Mouse (Mus musculus) testis, adult 2 months (tissue): ENCODE measurements around the gene Pde11a. TPM values are rescaled to one million over a fixed set of nuclear protein-coding genes. Genes with fewer than 3 reads are reported as not detected.

Experiments
- H3K27ac ChIP-seq: fragments of 200-500 bp; 2 replicates; pipeline ENCODE4 v1.5.1; 2012; ENCODE audit warnings: low read depth, low read length; ENCODE audit not compliant: control insufficient read depth, insufficient read depth
- H3K27me3 ChIP-seq: fragments of 200-500 bp; 2 replicates; pipeline ENCODE4 v1.6.1; 2012; ENCODE audit warnings: mild to moderate bottlenecking, low read length, moderate library complexity; ENCODE audit not compliant: control insufficient read depth, insufficient read depth
- H3K36me3 ChIP-seq: fragments of 200-500 bp; 2 replicates; pipeline ENCODE4 v1.6.1; 2012; ENCODE audit warnings: mild to moderate bottlenecking, low read length; ENCODE audit not compliant: control insufficient read depth, insufficient read depth
- H3K4me1 ChIP-seq: fragments of 200-500 bp; 2 replicates; pipeline ENCODE4 v1.6.1; 2012; ENCODE audit warnings: low read length; ENCODE audit not compliant: control insufficient read depth, insufficient read depth
- H3K4me3 ChIP-seq: fragments of 200-500 bp; 2 replicates; pipeline ENCODE4 v1.5.1; 2012; ENCODE audit warnings: low read depth, mild to moderate bottlenecking, low read length, moderate library complexity, mixed read lengths; ENCODE audit not compliant: control insufficient read depth
- CTCF ChIP-seq: fragments of 200-500 bp; IDR thresholded peaks from 2 replicates; pipeline ENCODE4 v1.5.1; 2012; ENCODE audit warnings: low read depth, mild to moderate bottlenecking, inconsistent platforms, low read length, moderate library complexity; ENCODE audit not compliant: control insufficient read depth, insufficient read depth, insufficient replicate concordance
- POLR2A ChIP-seq: fragments of 200-500 bp; IDR thresholded peaks from 2 replicates; pipeline ENCODE4 v1.6.1; 2012; ENCODE audit warnings: low read depth, mild to moderate bottlenecking, inconsistent platforms, low read length, moderate library complexity; ENCODE audit not compliant: control insufficient read depth
- polyA plus RNA-seq: library from polyadenylated mRNA; depleted of rRNA; stranded (reverse); fragments of >200 nt; gene quantifications from 2 replicates; pipeline ENCODE4 v1.2.3, GENCODE M21; 2012

Gene Pde11a
- polyA plus RNA-seq, 1 experiment: 0.53 TPM

GRCm38 (mm10) chr2:76319231-76319630 lies 19.3 kb downstream of the Pde11a start:
- Histone ChIP-seq H3K4me1 (no peaks in the 10 kb centered on the region), H3K36me3 (no peaks in the 10 kb centered on the region), H3K27ac (no peak overlapping the region), H3K4me3 (no peak overlapping the region), H3K27me3 (no peaks in the 10 kb centered on the region)
- TF ChIP-seq POLR2A (no peak), CTCF (no peak)

GRCm38 (mm10) chr2:76287671-76288070 lies 50.9 kb downstream of the Pde11a start:
- no peak for TF ChIP-seq POLR2A
- TF ChIP-seq CTCF: no peak
- Histone ChIP-seq H3K4me1 (no peaks in the 10 kb centered on the region), H3K27ac (no peak overlapping the region), H3K27me3 (no peaks in the 10 kb centered on the region), H3K36me3 (no peaks in the 10 kb centered on the region), H3K4me3 (no peak overlapping the region)

GRCm38 (mm10) chr2:76286288-76286740 lies 52.3 kb downstream of the Pde11a start:
- Histone ChIP-seq H3K27me3 (no peaks in the 10 kb centered on the region), H3K4me3 (no peak overlapping the region), H3K36me3 (no peaks in the 10 kb centered on the region), H3K27ac (no peak overlapping the region), H3K4me1 (no peaks in the 10 kb centered on the region)
- TF ChIP-seq POLR2A (no peak), CTCF (no peak)

GRCm38 (mm10) chr2:76285150-76285549 lies 53.4 kb downstream of the Pde11a start:
- no peaks in the 10 kb centered on the region for H3K36me3 ChIP-seq
- no peak overlapping the region for H3K27ac ChIP-seq
- H3K4me3 ChIP-seq: no peak overlapping the region
- H3K27me3 ChIP-seq: no peaks in the 10 kb centered on the region
- no peaks in the 10 kb centered on the region for H3K4me1 ChIP-seq
- TF ChIP-seq CTCF: peak; percentile 55; the same call in 1 of the 2 replicates
- TF ChIP-seq POLR2A: no peak

GRCm38 (mm10) chr2:76283378-76284132 lies 55.0 kb downstream of the Pde11a start:
- no peak overlapping the region for H3K4me3 ChIP-seq
- no peak overlapping the region for H3K27ac ChIP-seq
- no peaks in the 10 kb centered on the region for H3K36me3 ChIP-seq
- no peaks in the 10 kb centered on the region for H3K4me1 ChIP-seq
- H3K27me3 ChIP-seq: no peaks in the 10 kb centered on the region
- TF ChIP-seq CTCF (no peak), POLR2A (no peak)

GRCm38 (mm10) chr2:76269494-76269893 lies 69.1 kb downstream of the Pde11a start:
- Histone ChIP-seq H3K27me3 (no peaks in the 10 kb centered on the region), H3K4me3 (no peak overlapping the region), H3K4me1 (no peaks in the 10 kb centered on the region), H3K36me3 (no peaks in the 10 kb centered on the region), H3K27ac (no peak overlapping the region)
- no peak for TF ChIP-seq POLR2A

GRCm38 (mm10) chr2:76267335-76267734 lies 71.2 kb downstream of the Pde11a start:
- TF ChIP-seq POLR2A (no peak), CTCF (no peak)
- Histone ChIP-seq H3K27me3 (no peaks in the 10 kb centered on the region), H3K4me1 (no peaks in the 10 kb centered on the region), H3K4me3 (no peak overlapping the region), H3K27ac (no peak overlapping the region), H3K36me3 (no peaks in the 10 kb centered on the region)

GRCm38 (mm10) chr2:76266622-76267021 lies 72.0 kb downstream of the Pde11a start:
- Histone ChIP-seq H3K4me1 (no peaks in the 10 kb centered on the region), H3K27me3 (no peaks in the 10 kb centered on the region), H3K36me3 (no peaks in the 10 kb centered on the region), H3K4me3 (no peak overlapping the region), H3K27ac (no peak overlapping the region)
- TF ChIP-seq POLR2A (no peak), CTCF (no peak)
